Mouse (Mus musculus) megakaryocyte, embryonic 14.5 days (primary cell): ENCODE measurements around the gene Ddx6.

Experiments
- FLI1 ChIP-seq: IDR thresholded peaks from 2 replicates; pipeline ENCODE4 v1.6.1; 2012; ENCODE audit warnings: low read length, inconsistent platforms, mixed read lengths
- GATA1 ChIP-seq: IDR thresholded peaks from 3 replicates; pipeline ENCODE4 v1.6.1; 2012; ENCODE audit warnings: mixed read lengths, low read length, inconsistent platforms, borderline replicate concordance

- TF ChIP-seq GATA1 (no peak), FLI1 (no peak)
These were observed 24.6 kb upstream of the Ddx6 start for GRCm38 (mm10) chr9:44580085-44580484.
